Mouse (Mus musculus) midbrain, embryonic 11.5 days (tissue): ENCODE data around the gene Itpr1. TPM values are rescaled to one million over a fixed set of nuclear protein-coding genes. Genes with fewer than 3 reads are reported as not detected.

Experiments
- ATAC-seq: fragments of 200-750 bp; cut with Nextera tagmentation; 2 replicates; pipeline ENCODE4 v1.8.0; 2017; ENCODE audit warnings: moderate TSS enrichment, moderate library complexity; ENCODE audit not compliant: low FRiP score
- DNase-seq: peaks from one replicate; pipeline ENCODE4 v3.0.0; 2015; ENCODE audit warnings: low spot score; ENCODE audit errors: missing footprints
- H3K27ac ChIP-seq: fragments of 300-500 bp; sonication (generic); 2 replicates; pipeline ENCODE4 v1.5.1; 2014; ENCODE audit warnings: low read depth, low read length
- H3K27me3 ChIP-seq: fragments of 300-500 bp; sonication (generic); 2 replicates; pipeline ENCODE4 v1.6.1; 2014; ENCODE audit warnings: mild to moderate bottlenecking, low read length, moderate library complexity, mixed read lengths; ENCODE audit not compliant: control insufficient read depth, insufficient read depth
- H3K36me3 ChIP-seq: fragments of 300-500 bp; sonication (generic); 2 replicates; pipeline ENCODE4 v1.6.1; 2014; ENCODE audit warnings: mild to moderate bottlenecking, low read length, moderate library complexity, mixed read lengths; ENCODE audit not compliant: control insufficient read depth, insufficient read depth
- H3K4me1 ChIP-seq: fragments of 300-500 bp; sonication (generic); 2 replicates; pipeline ENCODE4 v1.6.1; 2014; ENCODE audit warnings: low read length; ENCODE audit not compliant: control insufficient read depth, insufficient read depth
- H3K4me2 ChIP-seq: fragments of 300-500 bp; sonication (generic); 2 replicates; pipeline ENCODE4 v1.6.1; 2014; ENCODE audit warnings: mild to moderate bottlenecking, moderate library complexity
- H3K4me3 ChIP-seq: fragments of 300-500 bp; sonication (generic); 2 replicates; pipeline ENCODE4 v1.5.1; 2014; ENCODE audit warnings: low read depth, low read length
- H3K9ac ChIP-seq: fragments of 300-500 bp; sonication (generic); 2 replicates; pipeline ENCODE4 v1.6.1; 2014; ENCODE audit warnings: low read length
- H3K9me3 ChIP-seq: fragments of 300-500 bp; sonication (generic); 2 replicates; pipeline ENCODE4 v1.6.1; 2016; ENCODE audit warnings: low read length; ENCODE audit not compliant: control insufficient read depth
- WGBS: fragments of 180-500 bp; shearing (Covaris S2); extraction: QIAGEN DNeasy Blood & Tissue Kit; methylation state at CpG from one replicate; pipeline ENCODE4 v1.1.7; 2014; 5-methylcytosine and 5-hydroxymethylcytosine counted together
- polyA plus RNA-seq: library from polyadenylated mRNA; unstranded; fragments of >200 nt; fragmentation: Nextera tagmentation; extraction: Ambion mirVana; gene quantifications from 2 replicates; pipeline ENCODE4 v1.2.1, GENCODE M21; 2014

The Itpr1 gene
- polyA plus RNA-seq, 1 experiment from 2014 or later: 5.2 TPM

- no peak overlapping the region for H3K9ac ChIP-seq
- no peak overlapping the region for H3K27ac ChIP-seq
- no peak overlapping the region for H3K4me3 ChIP-seq
- H3K36me3 ChIP-seq: no peaks in the 10 kb centered on the region
- H3K27me3 ChIP-seq: no peaks in the 10 kb centered on the region
- WGBS: 88% methylated on average over 5 of the region's 5 CpGs
- H3K9me3 ChIP-seq: no peaks in the 10 kb centered on the region
- peak; percentile 53 for DNase-seq
- ATAC-seq: no peak
- H3K4me1 ChIP-seq: no peaks in the 10 kb centered on the region
- no peak overlapping the region for H3K4me2 ChIP-seq
These were observed 10.0 kb downstream of the Itpr1 start for GRCm38 (mm10) chr6:108222875-108223274.

GRCm38 (mm10) chr6:108224361-108224760 lies 11.5 kb downstream of the Itpr1 start:
- H3K4me2 ChIP-seq: no peak overlapping the region
- H3K27ac ChIP-seq: no peak overlapping the region
- H3K9me3 ChIP-seq: no peaks in the 10 kb centered on the region
- ATAC-seq (no peak), DNase-seq (peak; percentile 64)
- 96% methylated on average over 4 of the region's 4 CpGs for WGBS
- no peak overlapping the region for H3K9ac ChIP-seq
- no peaks in the 10 kb centered on the region for H3K27me3 ChIP-seq
- H3K4me3 ChIP-seq: no peak overlapping the region
- H3K4me1 ChIP-seq: no peaks in the 10 kb centered on the region
- no peaks in the 10 kb centered on the region for H3K36me3 ChIP-seq

- WGBS: 89% methylated on average over 2 of the region's 2 CpGs
- H3K27ac ChIP-seq: no peak overlapping the region
- ATAC-seq (no peak), DNase-seq (no peak)
- no peak overlapping the region for H3K4me2 ChIP-seq
- H3K36me3 ChIP-seq: no peaks in the 10 kb centered on the region
- no peak overlapping the region for H3K4me3 ChIP-seq
- no peaks in the 10 kb centered on the region for H3K27me3 ChIP-seq
- no peaks in the 10 kb centered on the region for H3K4me1 ChIP-seq
- H3K9ac ChIP-seq: no peak overlapping the region
- no peaks in the 10 kb centered on the region for H3K9me3 ChIP-seq
These were observed 12.1 kb downstream of the Itpr1 start for GRCm38 (mm10) chr6:108225027-108225426.

- Histone ChIP-seq H3K36me3 (no peaks in the 10 kb centered on the region), H3K4me3 (no peak overlapping the region), H3K27me3 (no peaks in the 10 kb centered on the region), H3K9ac (no peak overlapping the region), H3K9me3 (no peaks in the 10 kb centered on the region), H3K4me1 (no peaks in the 10 kb centered on the region), H3K27ac (no peak overlapping the region), H3K4me2 (no peak overlapping the region)
- WGBS: 73% methylated on average over 7 of the region's 7 CpGs
- DNase-seq: no peak
- ATAC-seq: no peak
These were observed 13.3 kb downstream of the Itpr1 start for GRCm38 (mm10) chr6:108226230-108226629.

GRCm38 (mm10) chr6:108227461-108227860 lies 14.6 kb downstream of the Itpr1 start:
- 87% methylated on average over 6 of the region's 6 CpGs for WGBS
- H3K9ac ChIP-seq: no peak overlapping the region
- H3K4me1 ChIP-seq: no peaks in the 10 kb centered on the region
- ATAC-seq (no peak), DNase-seq (no peak)
- H3K9me3 ChIP-seq: no peaks in the 10 kb centered on the region
- no peak overlapping the region for H3K4me3 ChIP-seq
- H3K36me3 ChIP-seq: no peaks in the 10 kb centered on the region
- H3K4me2 ChIP-seq: no peak overlapping the region
- no peaks in the 10 kb centered on the region for H3K27me3 ChIP-seq
- H3K27ac ChIP-seq: no peak overlapping the region

- no peaks in the 10 kb centered on the region for H3K4me1 ChIP-seq
These were observed 15.2 kb downstream of the Itpr1 start for GRCm38 (mm10) chr6:108228048-108228447.

GRCm38 (mm10) chr6:108228601-108229000 lies 15.7 kb downstream of the Itpr1 start:
- Histone ChIP-seq H3K4me3 (no peak overlapping the region), H3K4me1 (no peaks in the 10 kb centered on the region), H3K9ac (no peak overlapping the region), H3K4me2 (no peak overlapping the region), H3K9me3 (no peaks in the 10 kb centered on the region), H3K36me3 (no peaks in the 10 kb centered on the region), H3K27me3 (no peaks in the 10 kb centered on the region), H3K27ac (no peak overlapping the region)
- no peak for ATAC-seq
- no peak for DNase-seq
- WGBS: 4% methylated on average over 2 of the region's 2 CpGs

More at GRCm38 (mm10) chr6:108228048-108228447, 15.2 kb downstream of the Itpr1 start:
- Histone ChIP-seq H3K27me3 (no peaks in the 10 kb centered on the region), H3K4me2 (no peak overlapping the region), H3K36me3 (no peaks in the 10 kb centered on the region), H3K27ac (no peak overlapping the region), H3K9me3 (no peaks in the 10 kb centered on the region), H3K9ac (no peak overlapping the region), H3K4me3 (no peak overlapping the region)
- 79% methylated on average over 6 of the region's 6 CpGs for WGBS
- DNase-seq: no peak
- no peak for ATAC-seq

- no peak overlapping the region for H3K4me2 ChIP-seq
- H3K27me3 ChIP-seq: no peaks in the 10 kb centered on the region
- H3K4me3 ChIP-seq: no peak overlapping the region
- H3K36me3 ChIP-seq: no peaks in the 10 kb centered on the region
- no peaks in the 10 kb centered on the region for H3K9me3 ChIP-seq
- no peak overlapping the region for H3K27ac ChIP-seq
- H3K9ac ChIP-seq: no peak overlapping the region
- 89% methylated on average over 3 of the region's 3 CpGs for WGBS
- H3K4me1 ChIP-seq: no peaks in the 10 kb centered on the region
- ATAC-seq: no peak
- DNase-seq: no peak
These were observed 17.7 kb downstream of the Itpr1 start for GRCm38 (mm10) chr6:108230608-108231007.

- DNase-seq: no peak
- ATAC-seq: no peak
- H3K4me1 ChIP-seq: no peaks in the 10 kb centered on the region
- H3K27ac ChIP-seq: no peak overlapping the region
- no peaks in the 10 kb centered on the region for H3K36me3 ChIP-seq
- H3K4me3 ChIP-seq: no peak overlapping the region
- H3K9ac ChIP-seq: no peak overlapping the region
- H3K4me2 ChIP-seq: no peak overlapping the region
- H3K9me3 ChIP-seq: no peaks in the 10 kb centered on the region
- WGBS: 84% methylated on average over 11 of the region's 11 CpGs
- H3K27me3 ChIP-seq: no peaks in the 10 kb centered on the region
These were observed 19.2 kb downstream of the Itpr1 start for GRCm38 (mm10) chr6:108231892-108232710.
